Mouse (Mus musculus) c-Kit-negative CD71-positive TER-119-positive erythroid progenitor cells, embryonic 14.5 days (primary cell): ENCODE data around the gene Sfi1.
A peak's percentile ranks its signal among the peaks of the same experiment; 100 is the strongest.
"Not testable (repeated sequence)": the region's sequence is repeated elsewhere in the genome, so short reads cannot be mapped to it uniquely, and the experiment has no call there.

Experiments used
- DNase-seq: peaks from one replicate; pipeline ENCODE4 v3.0.0-alpha.2; 2013; ENCODE audit warnings: low read depth, low spot score

Sfi1 gene

GRCm38 (mm10) chr11:3193363-3193762 lies at the start of gene Sfi1:
Gene Sfi1, minus strand, starts transcription at chr11:3193463.
- DNase-seq = no peak

- no peak for DNase-seq
These were observed 49.1 kb upstream of the Sfi1 start for GRCm38 (mm10) chr11:3242395-3242794.

- no peak for DNase-seq
These were observed 42.0 kb upstream of the Sfi1 start for GRCm38 (mm10) chr11:3235277-3235676.

- DNase-seq = no peak
These were observed 40.4 kb upstream of the Sfi1 start for GRCm38 (mm10) chr11:3233704-3234103.

GRCm38 (mm10) chr11:3232248-3232647 lies 39.0 kb upstream of the Sfi1 start:
- DNase-seq = no peak

GRCm38 (mm10) chr11:3227113-3227512 lies 33.9 kb upstream of the Sfi1 start:
- DNase-seq = no peak

GRCm38 (mm10) chr11:3223105-3223504 lies 29.8 kb upstream of the Sfi1 start:
- no peak for DNase-seq

GRCm38 (mm10) chr11:3212526-3212925 lies 19.3 kb upstream of the Sfi1 start:
- DNase-seq = no peak

GRCm38 (mm10) chr11:3206783-3207182 lies 13.5 kb upstream of the Sfi1 start:
- DNase-seq = no peak

GRCm38 (mm10) chr11:3205207-3205606 lies 11.9 kb upstream of the Sfi1 start:
- no peak for DNase-seq

GRCm38 (mm10) chr11:3203771-3204170 lies 10.5 kb upstream of the Sfi1 start:
- DNase-seq = no peak

- peak; percentile 36 for DNase-seq
These were observed 9.6 kb upstream of the Sfi1 start for GRCm38 (mm10) chr11:3202781-3203441.

GRCm38 (mm10) chr11:3202231-3202701 lies 9.0 kb upstream of the Sfi1 start, which contains the start of gene Eif4enif1:
Gene Eif4enif1, plus strand, starts transcription at chr11:3202392.
- peak; percentile 80 for DNase-seq

GRCm38 (mm10) chr11:3201326-3202230 lies 8.3 kb upstream of the Sfi1 start:
- peak; percentile 72 for DNase-seq

- DNase-seq = not testable (repeated sequence)
These were observed 7.4 kb upstream of the Sfi1 start for GRCm38 (mm10) chr11:3200636-3201035.

GRCm38 (mm10) chr11:3182707-3183106 lies 10.6 kb downstream of the Sfi1 start:
- not testable (repeated sequence) for DNase-seq

GRCm38 (mm10) chr11:3181971-3182370 lies 11.3 kb downstream of the Sfi1 start:
- DNase-seq = not testable (repeated sequence)

- not testable (repeated sequence) for DNase-seq
These were observed 12.0 kb downstream of the Sfi1 start for GRCm38 (mm10) chr11:3181250-3181649.

GRCm38 (mm10) chr11:3180510-3181160 lies 12.6 kb downstream of the Sfi1 start:
- DNase-seq = not testable (repeated sequence)

- not testable (repeated sequence) for DNase-seq
These were observed 13.6 kb downstream of the Sfi1 start for GRCm38 (mm10) chr11:3179726-3180092.

GRCm38 (mm10) chr11:3178968-3179725 lies 14.1 kb downstream of the Sfi1 start:
- not testable (repeated sequence) for DNase-seq
